Mouse (Mus musculus) liver (tissue): ENCODE data around the gene Smyd3.
A peak's percentile ranks its signal among the peaks of the same experiment; 100 is the strongest.

Source experiments
- DNase-seq: peaks from one replicate; pipeline ENCODE4 v3.0.0-alpha.2; 2020; ENCODE audit warnings: mixed read lengths

The Smyd3 gene

DNA sequence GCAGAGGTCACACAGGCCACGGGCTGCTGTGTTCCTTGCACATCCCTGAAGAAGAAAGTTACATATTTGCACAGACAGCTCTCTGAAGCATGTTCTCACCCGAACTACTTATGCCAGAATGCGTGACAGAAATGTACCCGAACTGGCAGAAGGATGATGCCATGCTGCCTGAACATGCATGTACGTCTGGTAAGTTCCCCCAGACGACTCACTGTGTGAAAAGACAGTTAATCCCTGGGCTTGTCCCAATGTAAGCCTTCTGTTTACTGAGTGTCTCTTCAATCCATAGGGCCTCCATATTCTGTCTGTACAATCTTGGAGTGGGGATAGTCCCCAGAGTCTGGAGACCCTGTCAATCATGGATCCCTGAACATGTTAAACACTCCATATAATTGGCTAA is 231.1 kb downstream of the Smyd3 start:
- DNase-seq = no peak

DNA sequence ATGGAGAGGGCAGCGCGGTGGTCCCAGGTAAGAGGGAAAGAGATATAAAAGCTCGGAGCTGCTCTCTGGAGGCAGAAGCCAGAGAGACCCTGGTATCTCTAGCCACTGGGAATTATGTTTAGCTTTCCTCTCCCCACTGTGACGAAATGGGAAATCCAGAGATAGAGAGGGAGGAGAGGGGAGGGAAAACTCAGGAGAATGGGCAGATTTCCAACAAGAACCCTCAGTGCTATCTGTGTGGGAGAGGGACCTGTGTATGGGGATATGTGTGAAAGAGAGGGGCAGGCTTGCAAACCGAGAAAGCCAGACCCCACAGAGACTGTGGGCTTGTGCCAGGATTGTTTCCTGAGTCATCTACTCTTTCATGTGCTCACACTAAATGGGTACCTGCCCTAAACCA is 235.0 kb downstream of the Smyd3 start:
- DNase-seq = no peak

- DNase-seq = no peak
Observed at GRCm38 (mm10) chr1:179281401-179282121, 236.3 kb downstream of the Smyd3 start.

- no peak for DNase-seq
Observed at GRCm38 (mm10) chr1:179279116-179279515, 238.7 kb downstream of the Smyd3 start.

- DNase-seq = no peak
Observed at GRCm38 (mm10) chr1:179277346-179277745, 240.5 kb downstream of the Smyd3 start.

DNA sequence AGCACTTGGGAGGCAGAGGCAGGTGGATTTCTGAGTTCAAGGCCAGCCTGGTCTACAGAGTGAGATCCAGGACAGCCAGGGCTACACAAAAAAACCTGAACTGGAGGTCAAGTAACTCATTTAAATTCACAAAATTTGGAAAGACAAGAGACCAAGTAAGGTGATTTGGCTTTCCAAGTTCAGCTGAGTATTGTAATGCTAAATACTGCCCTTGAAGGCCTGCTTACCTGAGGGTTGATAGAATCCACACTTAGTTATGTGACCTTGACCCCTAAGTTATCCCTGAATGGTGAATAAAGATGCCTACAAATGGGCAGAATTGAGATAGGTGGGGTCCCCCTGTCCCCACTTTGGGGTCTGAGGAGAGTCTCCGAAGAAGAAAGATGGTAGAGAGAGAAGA is 241.0 kb downstream of the Smyd3 start:
- DNase-seq = no peak

GRCm38 (mm10) chr1:179272926-179273325 is 244.9 kb downstream of the Smyd3 start:
- no peak for DNase-seq

DNA sequence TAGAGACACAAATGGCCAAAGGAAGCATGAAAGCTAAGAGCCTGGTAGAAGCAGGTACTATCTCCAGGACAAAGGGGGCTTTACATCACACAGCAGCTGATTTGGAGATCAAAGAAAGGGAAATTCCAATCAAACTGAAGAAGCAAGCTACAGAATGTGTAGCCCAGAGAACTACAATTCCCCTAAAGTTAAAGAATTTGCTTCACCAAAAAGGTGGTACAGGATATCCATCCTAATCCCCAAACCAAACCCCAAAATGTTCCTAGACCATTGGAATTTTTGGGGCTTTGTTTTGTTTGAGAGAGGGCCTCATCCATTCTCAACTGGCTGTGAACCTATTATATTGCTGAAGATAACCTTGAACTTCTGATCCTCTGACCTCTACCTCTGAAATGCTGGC is 245.5 kb downstream of the Smyd3 start:
- DNase-seq = no peak

- DNase-seq = no peak
Observed at GRCm38 (mm10) chr1:179266936-179267335, 250.9 kb downstream of the Smyd3 start.

GRCm38 (mm10) chr1:179261496-179261966 is 256.3 kb downstream of the Smyd3 start:
- DNase-seq = no peak

DNA sequence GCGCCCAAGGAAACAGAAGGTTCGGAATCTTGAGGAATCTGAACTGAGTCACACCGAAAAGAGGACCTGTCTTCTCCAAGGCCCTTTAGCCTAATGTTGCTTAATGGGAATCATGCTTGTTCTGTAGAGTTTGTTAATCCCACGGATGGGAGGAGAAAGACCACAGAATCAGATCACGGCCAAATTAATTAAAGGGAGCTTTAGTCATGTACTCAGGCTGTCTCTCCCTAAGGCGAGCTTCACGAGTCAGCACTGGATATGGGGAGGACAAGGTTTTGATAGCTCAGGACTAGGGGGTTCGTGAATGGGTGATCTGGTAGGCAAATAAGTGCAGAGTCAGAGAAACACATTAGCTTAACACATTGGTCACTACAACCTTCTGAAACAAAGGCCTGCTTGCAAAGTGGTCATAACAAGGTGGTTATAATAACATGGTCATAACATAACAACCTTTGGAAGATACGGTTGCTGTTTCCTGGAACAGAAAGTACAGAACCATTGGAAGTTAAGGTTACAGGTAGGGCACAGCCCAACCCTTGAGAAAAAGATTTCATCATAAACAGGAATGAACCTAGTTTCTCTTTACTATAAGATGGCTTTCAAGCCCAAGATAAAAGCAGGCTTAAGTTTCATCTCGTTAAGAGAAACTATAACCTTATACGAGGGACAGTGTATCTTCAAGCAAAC is 261.9 kb downstream of the Smyd3 start:
- DNase-seq = no peak

- DNase-seq = no peak
Observed at GRCm38 (mm10) chr1:179254531-179254930, 263.3 kb downstream of the Smyd3 start.

DNA sequence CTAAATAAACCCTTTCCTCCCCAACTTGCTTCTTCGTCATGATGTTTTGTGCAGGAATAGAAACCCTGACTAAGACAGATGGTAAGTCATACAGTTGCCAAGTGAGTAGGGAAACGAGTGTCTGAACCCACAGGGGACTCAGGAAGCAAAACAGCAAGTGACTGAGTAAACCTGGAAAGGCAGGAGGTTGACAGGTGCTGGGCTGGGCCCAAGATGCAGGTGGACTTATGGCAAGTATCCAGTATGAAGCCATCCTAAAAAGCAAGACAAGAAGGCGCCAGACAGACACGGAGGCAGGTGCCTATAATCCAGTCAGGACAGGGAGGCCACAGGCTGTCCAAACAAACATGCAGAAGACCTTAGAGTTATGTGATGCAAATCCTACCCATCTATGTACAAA is 265.2 kb downstream of the Smyd3 start:
- DNase-seq = no peak

DNA sequence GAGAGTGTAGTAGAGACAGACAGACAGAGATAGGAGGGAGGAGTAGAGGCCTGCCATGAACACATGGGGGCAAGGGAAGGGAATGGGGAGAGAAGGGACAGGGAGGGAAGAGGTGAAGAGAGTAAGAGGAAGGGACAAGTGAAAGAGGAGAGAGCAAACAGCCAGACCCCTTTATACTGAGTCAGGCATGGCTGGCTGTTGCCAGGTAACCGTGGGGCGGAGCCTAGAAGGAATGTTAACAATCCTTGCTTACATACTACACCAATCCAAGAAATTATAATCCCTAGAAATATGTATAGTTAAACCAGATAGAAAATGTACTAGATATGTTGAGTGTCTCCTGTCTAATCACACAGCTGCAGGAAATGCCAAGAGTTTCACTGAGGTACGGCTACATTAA is 267.5 kb downstream of the Smyd3 start:
- DNase-seq = no peak

GRCm38 (mm10) chr1:179243554-179243953 is 274.3 kb downstream of the Smyd3 start:
- DNase-seq = no peak

- no peak for DNase-seq
Observed at GRCm38 (mm10) chr1:179240663-179241279, 277.1 kb downstream of the Smyd3 start.

DNA sequence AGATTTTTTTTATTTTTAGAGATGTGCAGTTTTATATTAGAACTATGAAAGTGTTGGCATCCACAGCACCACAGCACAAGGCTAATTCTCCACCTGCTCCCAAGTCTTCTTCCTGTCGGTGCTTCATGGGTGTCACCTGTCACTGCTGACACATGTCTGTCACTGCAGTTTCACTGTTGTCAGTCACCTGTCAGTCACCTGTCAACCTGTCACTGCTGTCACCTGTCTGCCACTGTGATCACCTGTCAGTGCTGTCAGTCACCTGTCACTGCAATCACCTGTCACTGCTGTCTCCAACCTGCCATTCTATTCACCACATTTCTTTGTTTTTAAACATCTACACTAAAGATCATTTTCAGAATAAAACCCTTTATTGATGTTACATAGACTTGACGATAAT is 279.2 kb downstream of the Smyd3 start:
- no peak for DNase-seq

GRCm38 (mm10) chr1:179237989-179238388 is 279.9 kb downstream of the Smyd3 start:
- peak; percentile 21 for DNase-seq

DNA sequence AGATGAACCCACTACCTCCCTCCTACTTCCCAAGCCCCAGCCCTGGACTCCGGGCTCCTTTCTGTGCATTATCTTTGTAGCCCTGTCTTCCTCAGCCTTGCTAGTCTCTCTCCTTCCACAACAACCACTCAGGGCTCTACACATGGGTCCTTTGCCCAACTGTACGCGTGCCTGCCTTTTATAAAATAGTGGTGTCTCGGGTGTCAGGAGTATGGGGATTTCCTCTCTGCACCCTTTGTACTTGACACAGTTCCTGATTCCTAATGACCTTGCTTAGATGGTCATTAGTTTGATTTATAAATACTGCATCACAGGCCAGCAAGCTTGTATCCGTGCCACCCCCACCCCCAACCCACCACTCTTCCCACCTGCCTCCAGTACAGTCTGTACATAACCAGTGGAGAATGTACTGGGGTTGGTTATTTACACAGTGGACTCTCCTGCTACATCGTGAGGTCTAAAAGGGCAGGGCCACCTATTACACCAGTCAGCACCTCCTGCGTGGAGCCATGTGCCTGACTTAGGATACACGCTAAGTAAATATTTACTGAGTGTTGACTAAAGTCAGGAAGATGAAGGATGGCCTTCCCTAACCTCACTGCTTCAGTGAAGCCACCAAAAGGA is 281.5 kb downstream of the Smyd3 start:
- DNase-seq = no peak

DNA sequence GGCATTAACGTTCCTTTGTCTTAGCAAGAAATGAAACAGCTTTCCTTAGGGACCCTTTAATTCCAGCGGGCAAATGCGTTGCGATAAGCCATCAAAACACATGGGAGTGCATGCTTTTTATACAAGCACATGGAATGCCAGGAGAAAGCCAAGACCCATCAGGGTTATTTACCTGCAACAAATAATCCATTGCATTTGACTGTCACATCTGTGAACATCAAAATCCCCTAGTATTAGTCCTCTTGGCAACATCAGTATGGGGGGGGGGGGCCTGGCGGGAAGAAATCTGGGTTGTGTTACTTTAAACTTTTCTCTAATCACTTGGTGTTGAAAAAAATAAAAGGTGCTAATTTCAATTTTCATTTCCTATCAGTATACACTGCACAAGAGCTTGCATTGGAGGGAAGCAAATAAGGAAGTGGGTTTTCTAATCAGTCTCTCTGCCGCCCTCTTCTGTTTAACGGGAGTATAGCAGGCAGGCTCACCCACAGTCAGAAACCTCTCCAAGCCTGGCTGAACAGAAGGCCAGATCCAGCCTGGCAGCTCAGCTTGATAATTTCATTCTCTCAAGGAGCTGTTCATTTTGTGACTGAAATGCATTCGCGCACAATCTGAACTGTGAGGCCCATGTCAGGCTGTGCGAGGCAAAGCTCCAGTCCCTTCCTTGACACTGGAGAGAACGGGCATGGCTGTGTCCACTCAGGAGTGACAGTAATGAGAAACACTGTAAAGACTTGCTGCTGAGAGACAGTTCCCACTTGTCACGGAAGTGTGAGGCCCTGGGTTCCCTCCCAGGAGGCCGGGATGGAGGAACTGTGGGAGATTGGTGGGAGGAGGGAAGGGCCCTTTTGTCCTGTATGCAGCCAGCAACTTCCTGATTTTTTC is 285.8 kb downstream of the Smyd3 start:
- DNase-seq = peak; percentile 77

GRCm38 (mm10) chr1:179229515-179229914 is 288.3 kb downstream of the Smyd3 start:
- no peak for DNase-seq

GRCm38 (mm10) chr1:179220290-179220689 is 297.6 kb downstream of the Smyd3 start:
- DNase-seq = no peak

DNA sequence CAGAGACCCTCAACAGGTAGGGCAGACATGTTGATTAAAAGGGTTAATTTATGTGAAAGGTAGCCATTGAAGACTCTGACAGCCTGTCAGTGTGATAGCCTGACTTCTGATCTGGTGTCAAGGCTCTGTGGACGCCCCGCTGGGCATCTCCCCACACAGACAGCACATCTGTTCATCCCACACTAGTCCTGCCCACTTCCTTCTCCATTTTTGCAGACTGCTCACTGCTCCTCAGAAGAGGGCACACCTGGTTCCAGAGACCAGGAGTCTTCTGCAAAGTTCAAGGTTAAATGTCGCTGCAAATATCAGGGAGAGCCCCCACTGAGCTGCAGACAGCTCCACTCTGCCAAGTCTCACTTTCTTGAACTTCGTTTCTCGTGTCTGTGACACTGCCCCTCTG is 299.8 kb downstream of the Smyd3 start:
- DNase-seq = no peak
